Mouse (Mus musculus) neural tube, embryonic 10.5 days (tissue): Measurements from ENCODE around the gene Zfp866.

Source experiments
- DNase-seq: peaks from one replicate; pipeline ENCODE4 v3.0.0-alpha.2; 2017; ENCODE audit warnings: low spot score; ENCODE audit errors: extremely low spot score

The Zfp866 gene

GRCm38 (mm10) chr8:69797661-69798060 lies 6.7 kb upstream of the Zfp866 start:
- DNase-seq: no peak

- no peak for DNase-seq
Observed at GRCm38 (mm10) chr8:69796721-69797345, 5.9 kb upstream of the Zfp866 start.

- DNase-seq: no peak
Observed at GRCm38 (mm10) chr8:69794901-69795300, 3.9 kb upstream of the Zfp866 start.

GRCm38 (mm10) chr8:69794096-69794495 lies 3.1 kb upstream of the Zfp866 start:
- DNase-seq: no peak

GRCm38 (mm10) chr8:69793666-69794065 lies 2.7 kb upstream of the Zfp866 start:
- no peak for DNase-seq

GRCm38 (mm10) chr8:69791415-69792068 lies 564 bp upstream of the Zfp866 start:
- DNase-seq: peak; percentile 59

- no peak for DNase-seq
Observed at GRCm38 (mm10) chr8:69790364-69790763, 614 bp downstream of the Zfp866 start.

- no peak for DNase-seq
Observed at GRCm38 (mm10) chr8:69789731-69790130, 1.2 kb downstream of the Zfp866 start.

- DNase-seq: no peak
Observed at GRCm38 (mm10) chr8:69789105-69789504, 1.9 kb downstream of the Zfp866 start.

GRCm38 (mm10) chr8:69777111-69777510 lies 13.9 kb downstream of the Zfp866 start:
- DNase-seq: no peak

GRCm38 (mm10) chr8:69775149-69775534 lies 15.8 kb downstream of the Zfp866 start:
- DNase-seq: no peak

GRCm38 (mm10) chr8:69774503-69775148 lies 16.4 kb downstream of the Zfp866 start, which contains the start of gene Gm20422:
Gene Gm20422, minus strand, starts transcription at chr8:69774886.
- peak; percentile 91 for DNase-seq

GRCm38 (mm10) chr8:69772106-69772505 lies 18.9 kb downstream of the Zfp866 start:
- DNase-seq: no peak

- no peak for DNase-seq
Observed at GRCm38 (mm10) chr8:69771221-69771620, 19.8 kb downstream of the Zfp866 start.

GRCm38 (mm10) chr8:69761814-69762445 lies 29.0 kb downstream of the Zfp866 start:
- DNase-seq: no peak

- no peak for DNase-seq
Observed at GRCm38 (mm10) chr8:69758316-69758715, 32.7 kb downstream of the Zfp866 start.

GRCm38 (mm10) chr8:69752437-69752836 lies 38.5 kb downstream of the Zfp866 start:
- DNase-seq: no peak

- DNase-seq: peak; percentile 93
Observed at GRCm38 (mm10) chr8:69749544-69750454, 41.2 kb downstream of the Zfp866 start, which contains the start of gene Zfp963. Gene Zfp963, minus strand, starts transcription at chr8:69749970.

GRCm38 (mm10) chr8:69741231-69741630 lies 49.7 kb downstream of the Zfp866 start:
- no peak for DNase-seq

GRCm38 (mm10) chr8:69740763-69741162 lies 50.2 kb downstream of the Zfp866 start:
- no peak for DNase-seq

- DNase-seq: no peak
Observed at GRCm38 (mm10) chr8:69735495-69735894, 55.5 kb downstream of the Zfp866 start.
